2 mouse cellular contexts compared by ENCODE assay signal in genomic region chr11:29148901-29149300, GRCm38 (mm10).
TF ChIP-seq lines count a peak whose summit lies in the region.

No protein-coding gene starts in this region.

TF ChIP-seq in CH12.LX, 34 proteins besides CTCF, POLR2A, EP300 and RAD21 (continued from another document):
- TF ChIP-seq HCFC1 (IDR thresholded peaks at IDR 0.05; ENCODE audit: low read depth, low read length) (no peak), JUN (IDR thresholded peaks at IDR 0.05; ENCODE audit: insufficient read depth, low read depth, low read length) (no peak), SIN3A (IDR thresholded peaks at IDR 0.05; ENCODE audit: low read length) (no peak), ELF1 (IDR thresholded peaks at IDR 0.05; ENCODE audit: low read depth, low read length) (no peak), MAFK (IDR thresholded peaks at IDR 0.05; ENCODE audit: insufficient replicate concordance, low read length) (no peak), ZNF384 (IDR thresholded peaks at IDR 0.05; ENCODE audit: low read depth, low read length) (peak; percentile 32; the same call in 1 of the 2 replicates), PAX5 (IDR thresholded peaks at IDR 0.05; ENCODE audit: low read length) (no peak), SMC3 (IDR thresholded peaks at IDR 0.05; ENCODE audit: low read depth, low read length) (no peak), MYC (IDR thresholded peaks at IDR 0.05; ENCODE audit: low read depth, low read length) (0 out of 2 replicates have a peak, but pooled peaks have one; percentile 21), NELFE (IDR thresholded peaks at IDR 0.05; ENCODE audit: low read depth, low read length) (no peak), IRF4 (IDR thresholded peaks at IDR 0.05; ENCODE audit: low read depth, low read length) (peak; percentile 85), BHLHE40 (IDR thresholded peaks at IDR 0.05; ENCODE audit: low read depth, low read length) (peak; percentile 91)

TF ChIP-seq in MEL, 35 proteins besides CTCF, POLR2A, EP300 and RAD21 (continued from another document):
- TF ChIP-seq JUND (IDR thresholded peaks at IDR 0.05; ENCODE audit: low read depth, low read length) = no peak
- no peak for TF ChIP-seq MAFK (IDR thresholded peaks at IDR 0.05; ENCODE audit: borderline replicate concordance, low read depth, low read length)
